Mouse (Mus musculus) central nervous system, embryonic 14 days (tissue): Measurements from ENCODE around the gene Rilpl1. TPM values are rescaled to one million over a fixed set of nuclear protein-coding genes. Genes with fewer than 3 reads are reported as not detected.

Experiments used
- polyA plus RNA-seq: library from polyadenylated mRNA; depleted of rRNA; stranded (reverse); fragments of >200 nt; gene quantifications from 2 replicates; pipeline ENCODE4 v1.2.3, GENCODE M21; 2012; rRNA removed

The Rilpl1 gene
- 12.8 and 14.0 TPM in 2 replicates for polyA plus RNA-seq

GRCm38 (mm10) chr5:124530655-124531582, at the start of gene Rilpl1:
TSS of gene Rilpl1 (minus strand) at chr5:124531391.

GRCm38 (mm10) chr5:124578633-124579317, 47.6 kb upstream of the Rilpl1 start, which contains the start of the genes Eif2b1 and Gtf2h3:
TSS of gene Eif2b1 (minus strand) at chr5:124579131.
TSS of gene Gtf2h3 (plus strand) at chr5:124579140.

DNA sequence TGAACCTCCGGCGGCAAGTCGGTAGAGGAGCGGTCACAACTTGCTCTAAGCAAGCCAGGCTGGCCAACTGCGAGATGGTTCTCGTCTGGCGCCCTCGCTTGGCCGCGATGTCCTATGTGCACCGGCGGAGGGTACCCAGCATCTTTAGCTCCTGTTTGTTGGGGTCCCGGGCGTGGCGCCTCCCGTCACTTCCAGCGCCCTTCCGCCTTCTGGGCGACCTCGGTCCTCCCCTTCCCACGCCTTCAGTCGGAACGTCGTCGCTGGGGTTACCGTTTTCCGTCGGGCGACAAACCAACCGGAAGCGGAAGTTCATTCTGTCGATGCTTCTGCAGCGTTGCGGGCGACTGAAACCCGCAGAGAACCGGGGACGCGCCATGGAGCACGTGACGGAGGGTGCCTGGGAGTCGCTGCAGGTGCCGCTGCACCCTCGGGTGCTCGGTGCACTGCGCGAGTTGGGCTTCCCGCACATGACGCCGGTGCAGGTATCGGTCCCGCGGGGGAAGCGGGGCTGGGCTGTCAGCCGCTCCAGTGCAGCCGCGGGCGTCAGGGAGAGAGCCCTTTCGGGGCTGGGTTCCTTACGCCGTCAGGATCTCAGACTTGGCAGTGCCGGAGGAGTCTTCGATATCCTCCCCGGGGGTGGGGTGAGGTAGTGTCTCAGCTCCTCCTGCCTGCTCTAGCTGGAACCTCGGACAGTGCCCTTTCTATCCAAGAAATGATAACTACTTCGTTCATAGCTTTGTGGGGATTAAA, 21.5 kb upstream of the Rilpl1 start, which contains the start of gene Ddx55:
Gene Ddx55, plus strand, starts transcription at position 307 of the 750 bp plus-strand sequence.

DNA sequence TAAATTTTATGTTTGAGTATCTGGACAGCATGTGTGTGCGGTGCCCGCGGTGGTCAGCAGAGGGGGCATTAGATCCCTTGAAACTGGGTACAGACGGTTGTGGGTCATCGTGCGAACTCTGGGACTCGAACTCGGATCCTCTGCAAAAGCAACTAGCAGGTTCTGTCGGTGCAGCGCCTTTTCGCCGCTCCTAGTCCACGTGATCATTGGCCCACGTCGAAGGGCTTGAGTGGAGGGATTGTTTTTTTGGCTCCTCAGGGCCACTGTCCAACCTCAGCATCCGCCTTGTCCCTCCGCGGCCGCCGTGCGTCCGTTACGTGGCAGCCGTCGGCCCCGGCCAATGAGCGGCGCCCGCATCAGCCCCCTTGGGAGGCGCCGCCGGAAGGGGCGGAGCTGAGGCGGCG, 9.2 kb upstream of the Rilpl1 start, which contains the start of gene Tmed2:
Gene Tmed2, plus strand, starts transcription at position 313 of the 404 bp plus-strand sequence.

DNA sequence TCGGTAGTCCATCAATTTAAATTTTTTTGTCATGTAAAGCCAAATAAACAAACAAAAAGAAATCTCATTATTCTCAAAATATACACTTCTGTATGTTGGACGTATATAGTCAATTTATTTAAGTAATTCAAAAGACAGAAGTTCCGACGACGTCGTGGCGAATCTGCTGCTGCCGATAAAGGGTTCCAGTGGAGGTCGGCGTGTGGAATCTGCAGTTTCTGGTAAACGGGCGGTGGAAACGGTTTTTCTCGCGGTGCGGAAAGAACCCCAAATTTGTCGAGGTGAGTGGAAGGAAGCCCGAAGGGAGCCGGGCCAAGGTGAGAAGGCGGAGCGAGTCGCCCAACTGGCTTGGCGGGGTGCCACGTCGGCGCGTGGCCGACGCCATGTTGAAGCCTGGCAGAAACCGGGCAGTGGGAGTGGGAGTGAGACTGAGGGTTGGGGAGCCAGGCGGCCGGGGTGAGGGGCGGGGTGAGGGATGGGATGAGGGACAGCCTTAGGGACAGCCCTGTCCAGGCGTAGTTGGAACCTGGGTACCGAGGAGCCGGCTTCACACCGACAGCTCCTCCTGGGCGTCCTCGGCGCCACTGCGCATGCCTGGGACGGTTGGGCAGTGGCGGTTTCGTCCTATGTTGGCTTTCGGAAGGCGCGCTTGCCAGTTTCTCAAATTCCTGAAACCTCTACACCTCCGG, 48.1 kb downstream of the Rilpl1 start, which contains the start of gene Snrnp35:
Gene Snrnp35, plus strand, starts transcription at position 169 of the 689 bp plus-strand sequence.

Other genes starting within 250 kb of the Rilpl1 start
- gene Mphosph9, start 203.4 kb downstream of the Rilpl1 start, polyA plus RNA-seq = 18.2 and 21.7 TPM in 2 replicates
- 10.9 and 13.0 TPM in 2 replicates for gene 2810006K23Rik, start 203.3 kb downstream of the Rilpl1 start, polyA plus RNA-seq
- 401 and 500 TPM in 2 replicates for gene Cdk2ap1, start 168.3 kb downstream of the Rilpl1 start, polyA plus RNA-seq
- gene Sbno1, start 105.4 kb downstream of the Rilpl1 start, polyA plus RNA-seq = 50.2 and 52.6 TPM in 2 replicates
- 74.9 and 82.5 TPM in 2 replicates for gene Kmt5a, start 91.5 kb downstream of the Rilpl1 start, polyA plus RNA-seq
- gene Rilpl2, start 53.0 kb downstream of the Rilpl1 start, polyA plus RNA-seq = 24.1 and 26.1 TPM in 2 replicates
- 19.9 TPM in 2 replicates for gene Snrnp35, start 48.3 kb downstream of the Rilpl1 start, polyA plus RNA-seq
- gene Tmed2, start 9.3 kb upstream of the Rilpl1 start, polyA plus RNA-seq = 140 and 154 TPM in 2 replicates
- 31.1 and 31.2 TPM in 2 replicates for gene Ddx55, start 21.5 kb upstream of the Rilpl1 start, polyA plus RNA-seq
- gene Eif2b1, start 47.7 kb upstream of the Rilpl1 start, polyA plus RNA-seq = 41.4 and 42.7 TPM in 2 replicates
- gene Gtf2h3, start 47.7 kb upstream of the Rilpl1 start, polyA plus RNA-seq = 70.0 and 76.0 TPM in 2 replicates
- gene Atp6v0a2, start 97.2 kb upstream of the Rilpl1 start, polyA plus RNA-seq = 31.1 and 32.0 TPM in 2 replicates
- gene Dnah10, start 193.7 kb upstream of the Rilpl1 start, polyA plus RNA-seq = 0.40 and 0.44 TPM in 2 replicates